Mouse (Mus musculus) urinary bladder, adult 2 months (tissue): ENCODE results near the gene Ccdc137. TPM values are rescaled to one million over a fixed set of nuclear protein-coding genes. Genes with fewer than 3 reads are reported as not detected.

Experiments used
- DNase-seq: peaks from one replicate; pipeline ENCODE4 v3.0.0; 2022; ENCODE audit warnings: low spot score
- polyA plus RNA-seq: library from polyadenylated mRNA; depleted of rRNA; stranded (reverse); fragments of >200 nt; gene quantifications from 2 replicates; pipeline ENCODE4 v1.2.3, GENCODE M21; 2012; rRNA removed

Gene Ccdc137
- polyA plus RNA-seq, 1 experiment: 31.0 TPM

DNA sequence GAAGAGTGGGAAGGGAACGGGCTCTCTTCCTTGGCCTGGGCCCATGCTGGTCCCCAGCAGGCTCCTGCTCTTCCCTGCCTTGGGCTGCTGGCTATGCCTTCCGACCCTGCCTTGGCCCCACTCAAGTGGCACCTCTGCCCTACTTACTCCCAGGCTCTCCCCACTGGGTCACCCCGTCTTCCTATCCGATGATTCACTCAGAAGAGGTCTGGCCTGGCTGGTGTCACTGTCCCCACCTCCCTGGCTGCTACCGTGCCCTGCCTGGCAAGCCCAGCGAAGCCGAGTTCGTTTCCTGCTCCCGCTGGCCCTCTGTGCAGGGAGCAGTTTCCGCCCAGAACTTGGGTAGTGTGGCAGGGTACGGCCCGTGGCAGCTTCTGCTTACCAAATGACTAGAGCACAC, 40.3 kb downstream of the Ccdc137 start:
- DNase-seq: no peak

DNA sequence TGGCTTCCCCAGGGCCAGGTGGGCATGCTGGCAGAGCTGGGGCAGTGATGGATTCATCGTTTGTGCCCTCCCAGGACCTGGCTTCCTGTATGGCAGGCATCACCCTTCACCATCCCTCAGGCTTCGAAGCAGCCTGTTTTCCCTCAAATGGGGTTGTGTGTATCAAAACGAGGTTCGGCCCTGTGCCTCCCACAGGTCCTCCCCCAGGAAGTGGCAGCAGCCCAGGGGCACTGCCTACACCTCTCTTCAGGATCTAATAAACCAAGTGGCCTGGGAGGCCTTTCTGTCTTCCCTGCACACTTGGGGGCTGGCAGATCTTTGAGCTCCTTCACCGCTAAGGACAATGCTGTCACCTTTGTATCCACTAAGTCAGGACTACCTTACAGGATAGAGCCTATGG, 41.0 kb downstream of the Ccdc137 start:
- no peak for DNase-seq

DNA sequence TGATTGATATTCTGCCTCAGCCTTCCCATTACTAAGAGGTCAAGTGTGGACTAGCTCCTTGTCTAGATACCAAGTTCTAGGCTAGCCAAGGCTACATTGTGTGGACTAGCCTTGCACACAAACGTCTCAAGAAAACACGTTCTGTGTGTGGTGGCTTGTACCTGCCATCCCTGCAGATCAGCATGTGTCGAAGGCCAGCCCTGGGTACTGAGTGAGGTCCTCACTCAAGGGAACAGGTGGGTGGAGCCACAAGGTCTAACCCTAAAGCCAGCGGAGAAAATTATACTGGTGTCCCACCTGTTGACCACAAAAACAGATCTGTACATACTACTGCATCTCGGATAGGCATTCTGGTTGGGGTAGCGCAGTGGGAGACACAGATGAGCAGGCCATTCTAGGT, 42.0 kb downstream of the Ccdc137 start:
- DNase-seq: no peak

DNA sequence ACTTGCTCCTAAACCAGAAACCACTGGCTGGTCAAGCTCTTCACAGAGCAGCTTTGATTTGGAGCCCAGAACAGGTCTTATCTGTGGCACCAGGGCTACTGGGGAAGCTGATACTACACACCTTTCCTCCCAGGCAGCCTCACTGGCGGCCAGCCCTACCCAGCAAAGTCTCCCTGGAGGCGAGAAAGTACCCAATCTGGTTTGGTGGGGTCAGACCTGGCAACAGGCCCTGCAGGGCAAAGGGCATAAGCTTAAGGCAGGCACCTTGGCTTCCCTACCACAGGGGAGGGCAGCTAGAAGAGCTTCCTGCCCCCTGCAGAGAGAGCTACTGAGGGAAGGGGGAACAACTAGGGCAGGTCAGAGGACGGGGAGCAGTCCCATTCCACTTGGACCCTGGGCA, 42.4 kb downstream of the Ccdc137 start:
- DNase-seq: peak; percentile 67

DNA sequence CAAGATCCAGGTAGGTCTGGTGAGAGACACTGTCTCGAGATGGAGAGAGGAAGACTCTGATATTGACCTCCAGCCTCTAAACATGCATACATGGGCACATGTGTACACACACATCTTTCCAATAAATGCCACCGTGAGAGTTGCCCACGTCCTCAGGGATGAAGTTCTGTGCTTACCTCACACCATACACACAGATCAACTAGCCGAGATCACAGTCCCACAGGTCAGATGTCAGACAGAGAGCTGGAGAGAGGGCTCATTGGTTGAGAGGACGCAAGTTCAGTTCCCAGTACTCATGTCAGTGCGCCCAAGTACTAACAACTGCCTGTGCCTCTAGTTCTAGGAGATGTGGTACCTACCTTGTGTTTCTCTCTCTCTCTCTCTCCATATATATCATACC, 43.1 kb downstream of the Ccdc137 start:
- no peak for DNase-seq

DNA sequence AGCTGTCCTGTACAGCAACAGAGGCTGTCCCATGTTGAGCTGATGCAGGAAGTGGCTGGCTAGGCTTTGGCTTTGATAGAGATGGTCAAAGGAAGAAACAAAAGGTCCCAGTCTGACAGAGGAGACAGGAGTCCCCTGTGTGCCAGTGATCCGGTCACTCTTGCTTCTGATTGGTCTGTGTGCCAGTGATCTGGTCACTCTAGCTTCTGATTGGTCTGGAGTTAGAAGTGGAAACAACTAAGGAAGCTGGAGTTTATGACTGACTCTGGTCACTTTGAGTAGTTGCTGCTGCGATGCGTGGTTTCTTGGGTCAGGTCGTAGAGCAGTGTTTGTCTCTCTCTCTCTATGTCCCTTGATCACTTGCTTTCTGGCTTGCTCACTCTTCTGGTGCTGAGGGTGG, 43.8 kb downstream of the Ccdc137 start:
- no peak for DNase-seq

DNA sequence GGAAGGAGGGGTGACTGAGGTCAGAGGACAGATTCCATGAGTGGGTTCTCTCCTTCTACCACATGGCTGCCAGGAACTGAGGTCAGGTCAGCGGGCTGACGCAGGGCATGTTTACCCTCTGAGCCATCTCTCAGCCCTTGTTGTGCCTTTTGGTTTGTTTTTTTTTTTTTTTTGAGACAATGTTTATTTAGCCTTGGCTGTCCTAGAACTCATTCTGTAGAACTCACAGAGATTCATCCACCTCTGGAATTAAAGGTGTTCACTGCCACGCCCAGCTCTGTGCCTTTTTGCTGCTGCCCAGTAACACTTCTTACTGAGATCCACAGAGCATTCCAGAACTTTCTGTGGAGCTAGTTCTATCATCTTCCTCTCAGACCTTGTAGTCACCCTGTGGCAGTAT, 47.7 kb downstream of the Ccdc137 start:
- DNase-seq: no peak

DNA sequence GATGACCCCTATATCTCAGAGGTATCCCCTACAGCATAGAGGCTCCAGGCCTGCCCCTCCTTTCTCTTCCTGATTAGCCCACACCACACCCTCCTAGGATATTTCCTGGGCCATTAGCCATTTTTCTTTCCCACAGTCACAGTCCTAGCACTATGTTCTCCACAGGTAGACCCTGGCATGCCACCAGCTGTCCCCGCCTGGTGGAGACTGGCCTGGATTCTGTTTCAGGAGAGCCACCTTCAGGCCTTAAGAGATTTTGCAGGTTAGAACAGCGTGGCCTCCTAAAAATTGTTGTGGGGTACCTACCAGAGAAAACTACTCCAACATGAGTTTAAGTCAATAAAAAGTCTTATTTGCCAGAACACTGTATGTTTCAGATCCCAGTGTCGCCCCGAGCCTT, 49.0 kb downstream of the Ccdc137 start:
- DNase-seq: no peak

DNA sequence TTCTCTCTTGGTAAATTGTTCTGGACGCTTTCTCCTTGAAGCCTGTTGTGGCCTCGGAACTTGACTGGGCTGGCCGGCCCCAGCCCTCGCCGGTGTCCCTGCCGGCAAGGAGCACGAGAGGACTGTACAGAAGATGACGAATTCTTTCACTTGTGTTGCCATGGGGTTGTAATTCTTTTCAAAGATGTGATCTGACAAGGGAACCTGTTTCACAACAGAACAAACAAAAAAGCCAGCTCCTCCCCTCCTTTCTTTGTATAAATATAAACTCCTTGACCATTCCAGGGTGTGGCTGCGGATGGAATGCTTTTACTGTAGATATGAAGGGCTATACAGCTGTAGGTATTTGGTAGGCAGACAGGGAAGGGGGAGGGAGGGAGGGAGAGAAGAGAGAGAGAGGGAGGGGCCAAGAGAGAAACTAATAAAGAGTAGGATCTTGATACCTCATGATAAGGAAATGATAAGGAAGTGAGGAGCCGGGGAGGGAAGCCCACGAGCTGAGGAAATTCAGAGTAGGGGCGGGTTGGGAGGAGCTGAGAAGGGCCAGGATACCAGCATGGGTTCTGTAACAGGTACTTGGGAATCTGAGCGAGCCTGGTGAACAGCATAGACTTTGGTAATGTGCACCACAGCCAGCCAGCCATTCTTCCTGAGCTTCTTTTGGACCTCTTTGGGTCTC, 49.8 kb downstream of the Ccdc137 start:
- no peak for DNase-seq

DNA sequence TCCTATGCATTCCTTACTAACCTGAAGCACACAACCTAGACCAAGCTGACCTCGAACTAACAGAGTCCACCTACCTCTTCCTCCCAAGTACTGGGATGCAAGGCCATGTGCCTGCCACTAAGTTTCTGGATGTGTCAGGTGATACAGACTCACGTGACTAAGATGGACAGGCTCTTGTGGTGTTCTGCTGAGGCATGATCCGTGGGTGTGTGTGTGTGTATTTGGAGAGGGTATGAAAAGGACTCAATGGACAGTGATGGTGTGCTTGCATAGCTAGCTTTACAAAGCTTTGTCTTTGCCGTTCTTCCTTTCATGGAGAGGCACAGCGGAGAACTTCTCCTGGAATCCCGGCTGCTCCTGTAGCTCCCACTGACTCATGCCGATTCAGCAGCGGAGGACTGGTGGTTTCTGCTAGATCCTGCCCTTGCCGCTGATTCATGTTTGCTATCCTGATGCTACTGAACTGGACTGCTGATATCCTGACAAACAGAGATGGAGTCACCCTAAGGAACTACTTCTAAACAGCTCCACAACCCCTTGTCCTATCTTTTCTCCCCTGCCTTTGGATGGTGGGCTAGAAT, 50.5 kb downstream of the Ccdc137 start:
- DNase-seq: no peak

DNA sequence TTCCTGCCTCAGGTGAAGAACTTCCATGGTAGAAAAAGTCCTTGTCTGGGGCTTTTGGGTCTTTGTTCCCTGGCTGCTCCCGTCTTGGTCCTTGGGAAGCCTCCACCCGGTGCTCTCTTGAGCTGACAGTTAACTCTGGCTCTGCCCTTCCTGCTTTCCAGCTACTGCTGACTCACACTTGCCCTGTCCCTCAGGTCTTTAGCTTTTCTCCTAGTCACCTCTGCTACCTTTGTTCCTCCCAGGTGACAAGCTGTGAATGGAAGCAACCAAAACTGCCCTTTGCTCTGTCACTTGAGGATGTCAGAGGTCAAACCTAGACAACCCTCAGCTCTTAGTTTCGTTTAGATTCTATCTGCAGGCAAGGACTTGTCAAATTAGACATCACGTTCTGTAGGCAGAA, 52.0 kb downstream of the Ccdc137 start:
- DNase-seq: no peak

DNA sequence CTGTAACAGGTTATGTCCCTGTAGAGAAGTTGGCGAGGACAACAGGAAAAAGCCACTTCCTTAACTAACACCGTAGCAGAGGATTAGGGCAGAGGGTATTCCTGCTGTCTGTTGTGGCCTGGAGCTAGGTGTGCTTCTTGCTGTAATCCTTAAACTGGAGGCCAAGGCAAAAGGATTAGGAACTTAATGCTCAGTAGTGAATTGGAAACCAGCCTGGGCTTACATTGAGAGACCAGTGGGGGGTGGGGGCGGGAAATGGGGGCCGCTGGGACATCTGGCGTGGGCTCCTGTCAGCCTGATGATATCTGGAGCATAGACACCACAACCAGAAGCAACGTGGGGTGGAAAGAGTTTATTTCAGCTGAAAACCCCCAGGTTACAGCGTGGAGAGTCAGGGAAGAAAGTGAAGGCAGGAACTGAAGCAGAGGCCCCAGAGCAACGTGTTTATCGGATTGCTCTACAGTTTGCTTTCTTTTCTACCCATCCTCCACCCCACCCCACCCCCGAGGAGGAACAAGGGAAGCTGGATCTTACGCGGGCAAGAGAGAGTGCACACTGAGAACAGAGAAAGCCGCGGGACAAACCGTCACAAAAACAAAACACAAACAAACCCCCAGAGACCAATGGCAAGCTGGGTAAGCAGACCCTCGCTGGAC, 52.6 kb downstream of the Ccdc137 start:
- DNase-seq: no peak

DNA sequence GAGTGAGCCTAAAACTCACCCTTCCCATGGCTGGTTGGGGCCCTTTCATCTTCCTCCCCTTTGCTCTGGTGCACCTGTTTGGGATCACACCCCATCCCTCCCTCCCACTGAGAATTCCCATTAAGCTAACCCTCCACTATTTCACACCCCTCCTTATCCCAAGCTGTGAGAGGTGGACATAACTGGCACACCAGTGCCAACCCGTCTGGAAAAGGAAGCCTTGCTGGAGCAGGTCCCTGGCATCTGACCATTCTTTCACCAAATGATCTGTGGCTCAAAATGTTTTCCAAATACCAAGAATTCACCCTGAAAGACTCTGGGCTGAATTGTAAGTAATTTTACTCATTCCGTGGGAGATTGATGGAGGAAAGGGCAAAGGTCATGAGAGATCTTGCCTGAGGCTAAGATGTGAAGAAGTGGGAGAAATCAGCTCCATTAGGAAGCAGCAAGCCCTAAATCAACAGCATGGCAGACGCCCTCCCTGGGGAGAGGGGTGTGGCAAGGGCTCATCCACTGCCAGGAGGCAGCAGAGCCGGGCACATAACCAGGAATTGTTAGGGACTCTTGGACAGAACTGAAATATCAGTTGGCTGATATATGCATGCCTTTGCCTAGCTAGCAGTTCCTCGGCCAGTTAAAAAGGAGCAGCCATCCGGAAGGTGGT, 55.0 kb downstream of the Ccdc137 start:
- no peak for DNase-seq

Other genes with a start within 250 kb of the Ccdc137 start
- 4.3 and 8.2 TPM in 2 replicates for gene Bahcc1, start 225.2 kb upstream of the Ccdc137 start, polyA plus RNA-seq
- 1,024 and 1,454 TPM in 2 replicates for gene Actg1, start 109.6 kb upstream of the Ccdc137 start, polyA plus RNA-seq
- 0.25 TPM in 1 of 2 replicates, not detected in the other for gene Fscn2, start 96.6 kb upstream of the Ccdc137 start, polyA plus RNA-seq
- 21.8 and 22.2 TPM in 2 replicates for gene Faap100, start 79.4 kb upstream of the Ccdc137 start, polyA plus RNA-seq
- gene Nploc4, start 20.4 kb upstream of the Ccdc137 start, polyA plus RNA-seq: 40.6 and 41.1 TPM in 2 replicates
- not detected in 2 replicates for gene Tspan10, start 15.5 kb upstream of the Ccdc137 start, polyA plus RNA-seq
- 0.34 and 0.63 TPM in 2 replicates for gene Pde6g, start 4.6 kb upstream of the Ccdc137 start, polyA plus RNA-seq
- gene Oxld1, start within 50 bp of the Ccdc137 start, polyA plus RNA-seq: 19.8 and 26.8 TPM in 2 replicates
- gene Arl16, start 9.5 kb downstream of the Ccdc137 start, polyA plus RNA-seq: 23.9 and 24.0 TPM in 2 replicates
- 62.4 and 72.4 TPM in 2 replicates for gene Mrpl12, start 26.5 kb downstream of the Ccdc137 start, polyA plus RNA-seq
- 98.9 and 115 TPM in 2 replicates for gene Slc25a10, start 33.7 kb downstream of the Ccdc137 start, polyA plus RNA-seq
- gene Gcgr, start 72.6 kb downstream of the Ccdc137 start, polyA plus RNA-seq: 1.8 and 2.4 TPM in 2 replicates
- gene Mcrip1, start 91.6 kb downstream of the Ccdc137 start, polyA plus RNA-seq: 112 and 117 TPM in 2 replicates
- gene Ppp1r27, start 93.0 kb downstream of the Ccdc137 start, polyA plus RNA-seq: not detected in 2 replicates
- gene P4hb, start 115.1 kb downstream of the Ccdc137 start, polyA plus RNA-seq: 272 and 354 TPM in 2 replicates
- 399 and 409 TPM in 2 replicates for gene Arhgdia, start 123.5 kb downstream of the Ccdc137 start, polyA plus RNA-seq
- 56.2 and 57.6 TPM in 2 replicates for gene Alyref, start 140.2 kb downstream of the Ccdc137 start, polyA plus RNA-seq
- gene Anapc11, start 140.3 kb downstream of the Ccdc137 start, polyA plus RNA-seq: 112 and 116 TPM in 2 replicates
- 0.40 and 0.62 TPM in 2 replicates for gene Npb, start 150.4 kb downstream of the Ccdc137 start, polyA plus RNA-seq
- gene Pcyt2, start 159.8 kb downstream of the Ccdc137 start, polyA plus RNA-seq: 87.2 and 120 TPM in 2 replicates
- gene Sirt7, start 167.1 kb downstream of the Ccdc137 start, polyA plus RNA-seq: 78.6 and 107 TPM in 2 replicates
- gene Mafg, start 175.5 kb downstream of the Ccdc137 start, polyA plus RNA-seq: 50.1 and 62.5 TPM in 2 replicates
- 15.5 and 18.5 TPM in 2 replicates for gene Pycr1, start 185.7 kb downstream of the Ccdc137 start, polyA plus RNA-seq
- 0.07 and 0.21 TPM in 2 replicates for gene Myadml2, start 190.0 kb downstream of the Ccdc137 start, polyA plus RNA-seq
- gene Notum, start 203.1 kb downstream of the Ccdc137 start, polyA plus RNA-seq: 13.0 and 16.6 TPM in 2 replicates
- gene Aspscr1, start 214.9 kb downstream of the Ccdc137 start, polyA plus RNA-seq: 50.8 and 52.2 TPM in 2 replicates